Mouse (Mus musculus): Measurements from ENCODE around the gene Zfp385b. TPM values are rescaled to one million over a fixed set of nuclear protein-coding genes. Genes with fewer than 3 reads are reported as not detected.

Gene Zfp385b
- polyA plus RNA-seq, 1 experiment from 2014 or later: 8.3 TPM

DNA sequence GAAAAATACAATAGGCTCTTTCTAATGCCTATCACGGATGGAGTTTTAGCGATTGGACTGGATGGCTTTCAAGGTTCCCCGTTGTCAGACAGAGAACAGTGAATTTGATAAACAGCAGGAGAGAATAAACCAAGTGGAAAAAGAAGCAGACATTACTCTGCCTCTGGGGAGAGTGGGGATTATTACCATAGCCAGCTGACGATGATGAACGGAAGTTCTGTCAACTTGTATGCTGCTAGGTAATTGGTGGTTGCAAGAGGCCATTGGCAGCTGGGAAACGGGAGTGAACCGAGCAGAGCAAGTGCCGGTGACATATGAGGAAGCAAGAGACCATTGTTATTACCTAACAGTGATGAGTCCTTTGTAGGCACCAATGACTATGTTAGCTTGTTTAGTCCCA is 444.3 kb downstream of the Zfp385b start:
- ATAC-seq (replicated peaks): no peak
- Histone ChIP-seq H3K27ac (replicated peaks) (no peak overlapping the region), H3K9me3 (no peaks in the 10 kb centered on the region), H3K4me2 (replicated peaks) (no peak overlapping the region), H3K4me3 (no peak overlapping the region), H3K4me1 (no peaks in the 10 kb centered on the region), H3K9ac (replicated peaks) (no peak overlapping the region), H3K27me3 (no peaks in the 10 kb centered on the region), H3K36me3 (no peaks in the 10 kb centered on the region)
- WGBS: 67% methylated on average over 8 of the region's 8 CpGs

DNA sequence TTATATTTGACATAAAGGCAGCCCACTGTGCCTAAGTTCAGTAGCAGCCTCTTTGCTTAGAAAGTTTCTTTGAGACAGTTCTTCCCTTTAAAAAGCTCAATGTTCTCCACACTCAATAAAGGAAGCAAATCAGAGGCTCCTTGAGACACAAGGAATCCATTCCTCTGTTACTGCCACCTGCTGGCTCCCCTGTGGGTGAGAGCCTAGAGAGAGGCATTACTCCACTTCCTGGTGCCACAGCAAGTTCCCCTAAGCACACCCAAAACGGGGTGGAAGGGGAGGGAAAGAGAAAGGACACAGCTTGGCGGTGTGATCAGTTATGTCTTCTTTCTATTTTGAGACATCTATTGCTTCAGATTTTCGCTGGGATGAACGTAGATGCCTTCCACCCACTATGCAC is 450.3 kb downstream of the Zfp385b start:
- Histone ChIP-seq H3K4me2 (replicated peaks) (no peak overlapping the region), H3K27me3 (no peaks in the 10 kb centered on the region), H3K27ac (replicated peaks) (no peak overlapping the region), H3K9me3 (no peaks in the 10 kb centered on the region), H3K4me1 (no peaks in the 10 kb centered on the region), H3K4me3 (no peak overlapping the region), H3K9ac (replicated peaks) (no peak overlapping the region), H3K36me3 (no peaks in the 10 kb centered on the region)
- WGBS: 69% methylated on average over 4 of the region's 4 CpGs
- ATAC-seq (replicated peaks): no peak

Other genes starting within 250 kb of the Zfp385b start
- 25.7 and 31.2 TPM in 2 replicates for gene Cwc22, start 126.7 kb upstream of the Zfp385b start, polyA plus RNA-seq (2015; fragmentation: Nextera tagmentation; extraction: Ambion mirVana)

All from forebrain, embryonic 15.5 days (tissue).